In genomic region chr10:121836507-121837165, GRCm38 (mm10) we compare ENCODE assay signal across 8 mouse cellular contexts.
DNase-seq lines count a peak whose midpoint lies in the region; ATAC-seq lines count a peak whose summit lies in the region.

No protein-coding gene starts in this region.

- peak; percentile 72 for DNase-seq in midbrain, embryonic 14.5 days
- no peak for DNase-seq in midbrain, embryonic 10.5 days (ENCODE audit: low spot score)
- DNase-seq in kidney, postnatal 14 days = peak; percentile 82
- peak; percentile 36 for DNase-seq in right cerebral cortex, postnatal 25 days
- DNase-seq in yolk sac, embryonic 10.5 days (ENCODE audit: low spot score) = no peak

- H3K27me3 ChIP-seq in midbrain, embryonic 14.5 days (ENCODE audit: control insufficient read depth, insufficient read depth, low read length) = no peaks in the 10 kb centered on the region
- no peaks in the 10 kb centered on the region for H3K27me3 ChIP-seq in midbrain, embryonic 10.5 days (ENCODE audit: low read depth, poor library complexity, severe bottlenecking)
- no peaks in the 10 kb centered on the region for H3K27me3 ChIP-seq in embryonic facial prominence, embryonic 15.5 days
- no peaks in the 10 kb centered on the region for H3K27me3 ChIP-seq in heart, embryonic 15.5 days
- no peaks in the 10 kb centered on the region for H3K27me3 ChIP-seq in lung, embryonic 16.5 days (ENCODE audit: control insufficient read depth, insufficient read depth, low read depth, low read length)

- H3K36me3 ChIP-seq in midbrain, embryonic 14.5 days (ENCODE audit: control insufficient read depth, insufficient read depth, low read length) = peaks cover 36% of the 10 kb centered on the region
- H3K36me3 ChIP-seq in midbrain, embryonic 10.5 days = peaks cover 69% of the 10 kb centered on the region
- H3K36me3 ChIP-seq in embryonic facial prominence, embryonic 15.5 days = no peaks in the 10 kb centered on the region
- 0 out of 2 replicates have a peak, but pooled peaks cover 9% of the 10 kb centered on the region for H3K36me3 ChIP-seq in heart, embryonic 15.5 days
- H3K36me3 ChIP-seq in lung, embryonic 16.5 days (ENCODE audit: control insufficient read depth, insufficient read depth, low read length) = peaks cover 9% of the 10 kb centered on the region; the same call in 1 of the 2 replicates

- ATAC-seq in midbrain, embryonic 14.5 days (ENCODE audit: low FRiP score, low TSS enrichment) = no peak
- ATAC-seq in embryonic facial prominence, embryonic 15.5 days (ENCODE audit: insufficient number of reproducible peaks, low FRiP score, low TSS enrichment, low read depth) = peak; percentile 78
- peak; percentile 77 for ATAC-seq in heart, embryonic 15.5 days (replicated peaks; ENCODE audit: insufficient number of reproducible peaks, insufficient read depth, low FRiP score, low read depth)
- ATAC-seq in lung, embryonic 16.5 days (ENCODE audit: low read depth) = peak; percentile 89

- whole genome bisulfite sequencing in midbrain, embryonic 14.5 days = 71% methylated on average over 18 of the region's 18 CpGs
- 92% methylated on average over 18 of the region's 18 CpGs for WGBS in midbrain, embryonic 10.5 days
- 21% methylated on average over 18 of the region's 18 CpGs for WGBS in embryonic facial prominence, embryonic 15.5 days
- 18% methylated on average over 18 of the region's 18 CpGs for WGBS in heart, embryonic 15.5 days
- 48% methylated on average over 18 of the region's 18 CpGs for WGBS in lung, embryonic 16.5 days

- no peaks in the 10 kb centered on the region for H3K4me1 ChIP-seq in midbrain, embryonic 14.5 days (ENCODE audit: control insufficient read depth, insufficient read depth, low read length)
- no peaks in the 10 kb centered on the region for H3K4me1 ChIP-seq in midbrain, embryonic 10.5 days
- H3K4me1 ChIP-seq in embryonic facial prominence, embryonic 15.5 days = peaks cover 12% of the 10 kb centered on the region
- H3K4me1 ChIP-seq in heart, embryonic 15.5 days (replicated peaks) = peaks cover 14% of the 10 kb centered on the region
- H3K4me1 ChIP-seq in lung, embryonic 16.5 days (replicated peaks; ENCODE audit: control insufficient read depth, insufficient read depth, low read length) = peaks cover 3% of the 10 kb centered on the region; the same call in 1 of the 2 replicates

- peak overlapping the region; percentile 67 for H3K27ac ChIP-seq in midbrain, embryonic 14.5 days (replicated peaks; ENCODE audit: low read depth, low read length)
- no peak overlapping the region for H3K27ac ChIP-seq in midbrain, embryonic 10.5 days (replicated peaks)
- H3K27ac ChIP-seq in embryonic facial prominence, embryonic 15.5 days (replicated peaks) = peak overlapping the region; percentile 93
- H3K27ac ChIP-seq in heart, embryonic 15.5 days = peak overlapping the region; percentile 91
- H3K27ac ChIP-seq in lung, embryonic 16.5 days (ENCODE audit: low read length) = peak overlapping the region; percentile 87

- no peaks in the 10 kb centered on the region for H3K9me3 ChIP-seq in midbrain, embryonic 14.5 days (ENCODE audit: control insufficient read depth, low read length)
- H3K9me3 ChIP-seq in midbrain, embryonic 10.5 days (replicated peaks) = peaks cover 7% of the 10 kb centered on the region; the same call in 1 of the 2 replicates
- no peaks in the 10 kb centered on the region for H3K9me3 ChIP-seq in embryonic facial prominence, embryonic 15.5 days (replicated peaks)
- no peaks in the 10 kb centered on the region for H3K9me3 ChIP-seq in heart, embryonic 15.5 days (replicated peaks)
- 0 out of 2 replicates have a peak, but pooled peaks cover 4% of the 10 kb centered on the region for H3K9me3 ChIP-seq in lung, embryonic 16.5 days (ENCODE audit: control insufficient read depth, low read length)

- no peak overlapping the region for H3K4me2 ChIP-seq in midbrain, embryonic 14.5 days (ENCODE audit: low read length)
- peak overlapping the region; percentile 46 for H3K4me2 ChIP-seq in embryonic facial prominence, embryonic 15.5 days (replicated peaks)
- peak overlapping the region; percentile 51 for H3K4me2 ChIP-seq in heart, embryonic 15.5 days
- peak overlapping the region; percentile 36 for H3K4me2 ChIP-seq in lung, embryonic 16.5 days (ENCODE audit: low read depth, low read length)

- H3K4me3 ChIP-seq in midbrain, embryonic 14.5 days (replicated peaks; ENCODE audit: low read depth, low read length) = no peak overlapping the region
- no peak overlapping the region for H3K4me3 ChIP-seq in midbrain, embryonic 10.5 days
- peak overlapping the region; percentile 36 for H3K4me3 ChIP-seq in embryonic facial prominence, embryonic 15.5 days (replicated peaks)
- H3K4me3 ChIP-seq in heart, embryonic 15.5 days = peak overlapping the region; percentile 43
- H3K4me3 ChIP-seq in lung, embryonic 16.5 days (ENCODE audit: low read length) = peak overlapping the region; percentile 24

- H3K9ac ChIP-seq in midbrain, embryonic 14.5 days (replicated peaks; ENCODE audit: low read length) = no peak overlapping the region
- no peak overlapping the region for H3K9ac ChIP-seq in embryonic facial prominence, embryonic 15.5 days
- H3K9ac ChIP-seq in heart, embryonic 15.5 days = 0 out of 2 replicates have a peak overlapping the region, but pooled peaks have one; percentile 31
- H3K9ac ChIP-seq in lung, embryonic 16.5 days (ENCODE audit: low read length) = no peak overlapping the region; the same call in 1 of the 2 replicates

Comparison
In these comparisons a context has a peak if more than half of its experiments do, and no peak if none do; other contexts are left out.
1. DNase-seq: peak in midbrain, embryonic 14.5 days (single experiment), kidney, postnatal 14 days (single experiment) and right cerebral cortex, postnatal 25 days (single experiment); none in midbrain, embryonic 10.5 days (single experiment) and yolk sac, embryonic 10.5 days (single experiment).
2. H3K4me3 ChIP-seq: peak in embryonic facial prominence, embryonic 15.5 days (single experiment), heart, embryonic 15.5 days (single experiment) and lung, embryonic 16.5 days (single experiment); none in midbrain, embryonic 14.5 days (single experiment) and midbrain, embryonic 10.5 days (single experiment).